Mouse (Mus musculus) lung, postnatal 4 days (tissue): Measurements from ENCODE around the gene Zfp369.
"Not testable (repeated sequence)": the region's sequence is repeated elsewhere in the genome, so short reads cannot be mapped to it uniquely, and the experiment has no call there.

Experiments used
- DNase-seq, 2 experiments: peaks; one replicate each; pipeline ENCODE4 v3.0.0; 2021

Gene Zfp369

DNA sequence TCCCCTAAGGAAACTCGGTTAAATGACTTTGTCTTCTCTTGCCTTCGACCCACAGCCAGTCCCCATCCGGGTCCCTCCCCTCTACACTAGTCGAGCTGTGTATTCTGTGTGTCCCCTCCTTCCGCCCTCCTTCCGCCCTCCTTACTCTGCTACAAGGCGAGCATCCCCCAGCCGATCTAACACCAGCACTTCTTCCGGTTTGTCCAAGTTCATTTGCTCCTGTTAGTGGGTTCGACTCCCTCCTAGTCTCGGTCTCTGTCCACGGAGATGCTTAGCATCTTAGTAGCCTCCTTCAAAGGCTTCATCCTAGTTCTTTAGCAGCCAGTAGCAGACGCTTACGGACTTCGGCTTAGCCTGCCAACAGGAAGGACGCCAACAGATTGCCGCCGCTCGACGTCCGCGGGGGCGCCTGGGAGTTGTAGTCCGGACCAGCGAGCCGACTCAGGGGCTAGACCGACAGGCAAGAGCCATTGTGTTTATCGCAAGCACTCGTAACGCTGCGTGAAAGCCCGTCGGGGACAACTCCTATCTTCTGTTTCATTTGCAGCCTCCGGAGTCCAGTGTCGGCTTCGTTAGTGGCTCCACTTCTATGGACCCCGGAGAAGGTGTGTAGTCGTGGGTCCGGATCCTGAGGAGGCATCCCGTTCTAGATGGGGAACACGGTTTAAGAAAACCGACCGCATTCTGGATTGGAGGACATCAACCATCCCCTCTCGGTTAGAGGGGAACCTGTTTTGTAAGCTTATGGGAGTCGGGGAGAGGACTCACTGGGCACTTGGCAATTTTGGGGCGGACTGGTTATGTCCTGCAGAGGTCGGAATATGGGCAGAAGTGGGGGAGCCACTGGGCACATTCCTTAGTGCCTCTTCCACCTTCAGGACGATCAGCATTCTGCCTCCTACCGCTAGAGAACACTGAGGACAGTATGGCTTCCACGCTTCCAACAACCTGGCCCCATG, at the start of gene Zfp369:
TSS of gene Zfp369 (plus strand) at position 432 of the 959 bp plus-strand sequence.
- DNase-seq: peak; percentile 94 to 95

DNA sequence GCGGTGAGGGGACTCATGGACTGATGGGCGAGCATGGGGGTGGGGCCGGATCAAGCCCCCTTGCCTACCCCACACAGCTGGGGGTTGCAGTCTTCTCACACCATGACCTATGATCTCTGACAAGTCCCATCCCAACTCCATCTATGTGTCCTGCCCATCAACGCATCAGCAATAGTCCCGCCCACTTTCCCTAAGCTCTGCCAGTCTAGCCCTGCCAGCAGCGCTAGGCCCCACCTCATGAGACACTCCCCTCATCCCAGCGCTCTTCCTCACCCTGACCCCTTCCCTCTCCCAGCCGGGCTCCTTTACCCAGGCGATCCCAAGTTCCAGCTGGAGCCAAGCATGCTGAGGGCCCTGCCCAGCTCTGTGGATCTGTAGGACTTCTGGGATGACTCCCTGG, 41.4 kb upstream of the Zfp369 start:
- DNase-seq: no peak

DNA sequence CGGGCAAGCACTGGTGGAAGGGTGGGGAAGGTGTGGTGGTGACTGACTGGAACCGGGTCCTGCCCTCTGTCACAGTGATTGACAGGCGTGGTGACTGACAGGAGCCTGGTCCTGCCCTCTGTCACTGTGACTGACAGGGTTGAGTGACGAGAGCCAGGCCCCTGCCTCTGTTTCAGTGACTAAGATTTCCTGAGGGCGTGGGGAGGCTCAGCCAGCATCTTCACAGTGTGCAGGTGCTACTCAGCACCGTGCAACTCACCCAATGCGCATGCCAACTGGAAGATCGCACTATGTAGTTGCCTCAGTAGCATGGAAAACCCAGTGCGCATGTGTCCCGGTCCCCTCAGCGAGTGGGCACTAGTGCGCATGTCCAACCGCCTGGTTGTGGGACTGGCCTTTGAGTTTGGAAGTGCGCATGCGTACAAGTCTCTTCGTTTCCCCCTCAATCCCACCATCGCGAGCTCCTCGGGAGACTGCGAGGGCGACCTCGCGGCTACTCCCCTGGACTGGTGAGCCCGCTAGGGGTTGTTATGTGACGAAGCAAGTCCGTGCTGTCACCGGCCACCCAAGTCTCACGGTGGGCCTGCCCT, 38.0 kb upstream of the Zfp369 start:
- DNase-seq: peak; percentile 96

GRCm38 (mm10) chr13:65241099-65241626, 37.5 kb upstream of the Zfp369 start:
- DNase-seq: peak; percentile 95

GRCm38 (mm10) chr13:65241627-65242318, 36.8 kb upstream of the Zfp369 start:
- DNase-seq: peak; percentile 37 to 44

DNA sequence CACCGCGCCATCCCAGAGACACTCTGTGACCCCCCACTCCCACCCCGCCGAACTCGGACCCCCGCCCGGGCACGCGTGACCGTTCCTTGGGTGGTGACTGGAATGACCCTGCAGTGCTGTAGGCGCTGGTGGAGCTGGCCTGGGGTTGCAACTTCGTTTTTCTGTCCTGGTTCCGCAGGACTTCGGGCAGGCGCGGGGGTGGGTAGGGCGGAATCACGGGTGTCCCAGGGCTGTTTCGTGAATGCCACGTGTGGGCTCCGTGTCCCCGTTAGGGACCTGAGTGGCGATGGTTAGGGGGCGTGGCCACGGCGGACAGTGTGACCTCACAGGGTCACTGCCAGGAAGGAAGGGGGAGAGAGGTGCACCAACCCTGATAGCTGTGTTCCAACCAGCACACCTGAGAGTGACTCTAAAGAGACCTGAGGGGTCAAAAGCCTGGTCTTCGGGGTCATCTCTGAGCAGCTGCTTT, 36.3 kb upstream of the Zfp369 start:
- DNase-seq: peak in 1 of 2 experiments; percentile 5

GRCm38 (mm10) chr13:65243273-65243672, 35.3 kb upstream of the Zfp369 start:
- peak in 1 of 2 experiments; percentile 9 for DNase-seq

DNA sequence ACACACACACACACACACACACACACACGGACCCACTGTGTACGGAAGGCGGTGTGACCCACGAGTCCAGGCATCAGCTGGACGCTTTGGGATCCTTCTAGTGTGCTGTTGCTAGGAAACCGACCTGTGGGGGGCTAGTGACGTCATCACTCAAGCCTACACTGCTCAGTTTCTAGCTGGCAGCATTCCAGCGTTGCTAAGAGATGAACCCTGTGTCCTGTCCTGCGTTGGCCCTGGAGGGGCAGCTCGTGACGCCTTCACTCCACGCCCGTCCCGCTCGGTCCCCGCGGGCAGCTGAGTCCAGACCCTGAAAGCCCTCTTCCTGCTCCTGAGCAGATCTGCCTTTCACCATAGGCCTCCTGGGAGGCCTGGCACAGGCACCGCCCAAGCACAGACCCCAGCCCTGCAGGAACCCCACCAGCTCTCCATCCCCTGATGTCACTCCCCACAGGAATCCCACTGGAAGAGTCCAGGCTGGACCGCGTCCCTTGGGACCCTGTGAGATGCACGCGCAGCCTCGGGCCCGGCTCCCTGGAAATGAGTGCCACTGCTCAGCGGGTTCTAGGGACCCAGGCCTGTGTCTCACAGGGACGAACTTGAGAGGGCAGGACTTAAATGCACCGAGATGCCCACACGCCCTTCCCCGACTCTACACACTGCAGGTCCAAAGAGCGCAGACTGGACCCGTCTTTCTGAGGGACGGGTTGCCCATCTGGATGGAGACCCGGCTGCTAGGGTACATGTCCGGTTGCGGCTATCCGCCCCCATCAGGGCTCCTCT, 20.2 kb upstream of the Zfp369 start:
- peak; percentile 16 to 37 for DNase-seq

GRCm38 (mm10) chr13:65259239-65259638, 19.4 kb upstream of the Zfp369 start, which contains the start of gene Gm10775:
Gene Gm10775, plus strand, starts transcription at chr13:65259539.
- DNase-seq: no peak

- no peak for DNase-seq
Measured at GRCm38 (mm10) chr13:65262086-65262485, 16.5 kb upstream of the Zfp369 start.

- DNase-seq: no peak
Measured at GRCm38 (mm10) chr13:65277994-65278382, 626 bp upstream of the Zfp369 start.

- DNase-seq: no peak
Measured at GRCm38 (mm10) chr13:65286771-65287170, 8.2 kb downstream of the Zfp369 start.

DNA sequence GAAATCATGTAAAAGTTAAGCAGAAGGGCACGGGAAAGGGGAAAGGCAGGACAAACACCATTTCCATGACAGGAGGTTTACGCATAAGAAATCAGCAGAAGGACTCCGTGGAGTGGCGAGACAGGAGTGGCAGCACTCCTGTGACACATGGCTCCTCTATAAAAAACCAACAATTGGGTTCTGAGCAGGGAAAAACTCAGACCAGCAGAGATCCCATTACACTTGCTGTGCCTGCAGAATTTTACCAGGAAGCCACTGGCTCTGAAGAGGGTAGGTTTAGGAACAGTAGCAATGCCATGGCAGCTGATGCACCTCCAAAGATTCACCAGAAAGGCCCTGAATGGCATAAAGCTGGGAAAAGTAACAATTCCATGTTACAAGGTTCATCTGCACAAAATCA, 17.7 kb downstream of the Zfp369 start:
- no peak for DNase-seq

DNA sequence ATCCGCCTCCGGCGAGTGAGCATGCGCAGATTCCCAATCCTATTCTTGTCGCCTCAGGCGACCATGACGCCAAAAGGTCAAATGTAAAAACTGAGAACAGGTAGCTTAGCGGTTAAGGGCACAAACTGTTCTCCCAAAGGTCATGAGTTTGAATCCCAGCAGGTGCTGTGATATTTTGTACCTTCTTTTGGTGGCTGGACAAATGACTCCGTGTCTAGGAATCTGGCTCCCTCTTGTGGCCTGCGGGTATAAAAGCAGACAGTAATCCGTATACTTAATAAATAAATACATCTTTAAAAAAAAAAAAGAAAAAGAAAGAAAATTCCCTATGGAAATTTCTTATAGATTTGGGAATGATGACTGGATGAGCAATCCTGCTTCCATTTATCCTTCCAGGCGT, 32.2 kb downstream of the Zfp369 start:
- peak; percentile 21 to 45 for DNase-seq

GRCm38 (mm10) chr13:65311311-65311755, 32.7 kb downstream of the Zfp369 start:
- DNase-seq: peak in 1 of 2 experiments; percentile 24

GRCm38 (mm10) chr13:65311826-65312225, 33.2 kb downstream of the Zfp369 start:
- DNase-seq: no peak

- not testable (repeated sequence) for DNase-seq
Measured at GRCm38 (mm10) chr13:65348501-65348900, 69.9 kb downstream of the Zfp369 start.

- DNase-seq: not testable (repeated sequence)
Measured at GRCm38 (mm10) chr13:65351768-65352167, 73.2 kb downstream of the Zfp369 start.
